Mouse (Mus musculus) heart, embryonic 13.5 days (tissue): Measurements from ENCODE around the gene Chek2. TPM values are rescaled to one million over a fixed set of nuclear protein-coding genes. Genes with fewer than 3 reads are reported as not detected.
"Not testable (repeated sequence)": the region's sequence is repeated elsewhere in the genome, so short reads cannot be mapped to it uniquely, and the experiment has no call there.

ENCODE experiments used
- ATAC-seq: fragments of 200-750 bp; cut with Nextera tagmentation; 2 replicates; pipeline ENCODE4 v1.8.0; 2017; ENCODE audit warnings: moderate TSS enrichment; ENCODE audit not compliant: insufficient number of reproducible peaks, low FRiP score, low TSS enrichment; ENCODE audit errors: extremely low read depth
- H3K27ac ChIP-seq: fragments of 300-500 bp; sonication (generic); replicated peaks from 2 replicates; pipeline ENCODE4 v1.5.1; 2015; ENCODE audit warnings: moderate library complexity, mild to moderate bottlenecking, inconsistent platforms
- H3K27me3 ChIP-seq: fragments of 300-500 bp; sonication (generic); replicated peaks from 2 replicates; pipeline ENCODE4 v1.6.1; 2015; ENCODE audit warnings: mild to moderate bottlenecking, inconsistent platforms
- H3K36me3 ChIP-seq: fragments of 300-500 bp; sonication (generic); 2 replicates; pipeline ENCODE4 v1.6.1; 2015; ENCODE audit warnings: mild to moderate bottlenecking, inconsistent platforms
- H3K4me1 ChIP-seq: fragments of 300-500 bp; sonication (generic); 2 replicates; pipeline ENCODE4 v1.6.1; 2015; ENCODE audit warnings: inconsistent platforms
- H3K4me2 ChIP-seq: fragments of 300-500 bp; sonication (generic); 2 replicates; pipeline ENCODE4 v1.6.1; 2015; ENCODE audit warnings: inconsistent platforms, mild to moderate bottlenecking, moderate library complexity
- H3K4me3 ChIP-seq: fragments of 300-500 bp; sonication (generic); 2 replicates; pipeline ENCODE4 v1.5.1; 2015; ENCODE audit warnings: moderate library complexity, mild to moderate bottlenecking, inconsistent platforms
- H3K9ac ChIP-seq: fragments of 300-500 bp; sonication (generic); 2 replicates; pipeline ENCODE4 v1.6.1; 2015; ENCODE audit warnings: inconsistent platforms, mild to moderate bottlenecking, moderate library complexity
- H3K9me3 ChIP-seq: fragments of 300-500 bp; sonication (generic); 2 replicates; pipeline ENCODE4 v1.6.1; 2016; ENCODE audit warnings: inconsistent platforms
- WGBS: fragments of 180-500 bp; shearing (Covaris S2); methylation state at CpG from one replicate; pipeline ENCODE4 v1.1.7; 2015; ENCODE audit warnings: mixed read lengths; 5-methylcytosine and 5-hydroxymethylcytosine counted together
- polyA plus RNA-seq: library from polyadenylated mRNA; unstranded; fragments of >200 nt; fragmentation: Nextera tagmentation; extraction: Ambion mirVana; gene quantifications from 2 replicates; pipeline ENCODE4 v1.2.1, GENCODE M21; 2015

Chek2 gene
- polyA plus RNA-seq, 1 experiment from 2014 or later, result 18.2 TPM

DNA sequence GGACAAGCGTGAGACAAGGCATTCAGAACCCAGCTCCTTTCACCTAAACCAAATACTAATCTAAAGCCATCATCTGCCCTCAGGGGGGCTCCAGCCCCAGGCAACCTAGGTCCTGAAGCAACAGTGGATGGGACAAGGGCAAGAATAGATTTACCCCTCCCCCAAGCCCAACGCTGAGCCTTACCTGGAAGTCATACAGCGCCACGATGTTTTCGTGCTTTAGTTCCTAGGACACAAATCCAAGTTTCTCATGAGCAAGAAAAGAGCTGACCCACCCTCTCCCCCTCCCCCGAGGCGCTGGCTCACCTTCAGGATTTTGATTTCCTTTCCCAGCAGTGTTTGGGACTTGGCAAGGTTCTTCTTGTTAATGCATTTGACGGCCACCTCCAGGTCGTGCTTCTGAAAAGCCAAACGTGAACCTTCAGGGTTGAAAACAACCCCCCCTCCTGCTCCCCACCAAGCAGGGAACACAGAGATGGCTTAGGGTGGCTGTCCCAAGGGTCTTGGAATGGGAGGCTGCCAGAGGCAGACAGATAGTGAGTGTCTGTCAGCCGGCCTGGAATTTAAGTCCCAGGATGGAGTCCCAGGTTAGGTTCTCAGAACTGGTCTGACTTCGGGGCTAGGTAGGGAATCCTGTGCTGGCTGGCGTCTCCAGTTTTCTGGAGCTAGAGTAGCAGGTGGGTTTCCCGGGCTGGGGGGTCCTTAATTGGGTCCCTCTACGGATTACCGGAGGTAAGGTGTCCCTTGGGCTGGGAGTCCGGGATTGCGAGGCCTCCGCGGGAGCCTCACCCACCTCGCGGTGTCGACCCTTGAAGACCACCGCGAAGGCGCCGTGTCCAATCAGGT lies 30.7 kb upstream of the Chek2 start:
- Histone ChIP-seq H3K9ac (peak overlapping the region; percentile 98), H3K27me3 (no peaks in the 10 kb centered on the region), H3K27ac (peak overlapping the region; percentile 88), H3K4me2 (peak overlapping the region; percentile 95), H3K4me1 (peaks cover 43% of the 10 kb centered on the region), H3K9me3 (no peaks in the 10 kb centered on the region), H3K36me3 (peaks cover 32% of the 10 kb centered on the region), H3K4me3 (peak overlapping the region; percentile 87)
- 2% methylated on average over 27 of the region's 27 CpGs for WGBS
- ATAC-seq, result no peak

DNA sequence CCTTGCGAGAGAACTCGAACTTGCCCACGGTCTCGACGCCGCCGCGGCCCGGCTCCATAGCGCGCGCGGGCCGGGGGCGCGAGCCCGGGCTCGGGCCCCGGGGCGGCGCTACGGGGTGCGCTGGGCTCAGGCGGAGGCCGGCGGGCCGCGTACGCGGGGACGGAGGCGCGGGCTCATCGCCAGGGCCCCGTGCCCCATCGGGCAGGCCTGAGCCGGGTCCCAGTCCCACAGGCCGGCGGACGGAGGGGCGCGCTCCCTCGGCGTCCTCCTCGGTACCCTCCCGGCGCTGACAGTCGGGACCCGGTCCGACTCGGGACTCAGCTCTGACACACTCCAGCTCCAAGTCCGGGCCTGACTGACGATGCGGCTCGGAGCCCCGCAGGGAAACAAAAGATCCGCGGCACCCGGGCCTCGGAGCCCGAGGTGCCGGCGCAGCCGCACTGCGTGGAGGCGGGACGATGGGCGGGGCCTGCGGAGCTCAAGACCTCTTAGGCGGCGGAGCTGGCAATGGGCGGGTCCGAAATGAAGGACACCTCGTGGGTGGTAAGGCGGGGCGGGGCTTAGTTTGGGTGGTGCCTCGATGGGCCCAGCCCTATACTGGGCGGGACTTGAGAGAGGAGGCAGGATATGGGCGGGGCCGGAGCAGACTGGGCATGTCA lies 30.0 kb upstream of the Chek2 start, which contains the start of gene Ulk1:
Ulk1 (minus strand) TSS at position 431 of the 659 bp plus-strand sequence.
- H3K9ac ChIP-seq, result peak within 1 kb of the TSS; percentile 98
- 0% methylated on average over 79 of the region's 80 CpGs for WGBS
- H3K27ac ChIP-seq, result peak within 1 kb of the TSS; percentile 88
- peaks cover 39% of the 10 kb centered on the region for H3K4me1 ChIP-seq
- H3K9me3 ChIP-seq, result no peaks in the 10 kb centered on the region
- H3K27me3 ChIP-seq, result no peaks in the 10 kb centered on the region
- H3K4me2 ChIP-seq, result peak within 1 kb of the TSS; percentile 95
- ATAC-seq, result peak; percentile 99
- H3K36me3 ChIP-seq, result peaks cover 27% of the 10 kb centered on the region
- H3K4me3 ChIP-seq, result peak within 1 kb of the TSS; percentile 87

DNA sequence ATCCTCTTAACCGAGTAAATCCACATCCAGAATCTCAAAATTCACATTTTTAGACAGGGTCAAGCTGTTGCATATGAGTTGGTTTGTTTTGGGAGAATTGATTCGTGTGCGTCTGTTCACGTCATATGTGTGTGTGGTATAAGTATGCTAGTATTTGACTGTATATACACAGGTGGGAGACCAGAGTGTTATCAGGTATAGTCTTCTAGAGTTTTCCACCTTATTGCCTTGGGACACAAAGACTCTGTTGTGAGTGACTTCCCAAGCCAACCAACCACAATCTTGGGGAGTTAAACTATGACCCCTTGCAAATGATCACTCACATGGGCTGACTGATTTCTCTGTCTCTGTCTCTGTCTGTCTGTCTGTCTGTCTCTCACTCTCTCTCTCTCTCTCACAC lies 15.4 kb upstream of the Chek2 start:
- no peaks in the 10 kb centered on the region for H3K4me1 ChIP-seq
- no peak overlapping the region for H3K4me3 ChIP-seq
- no peak overlapping the region for H3K4me2 ChIP-seq
- no peaks in the 10 kb centered on the region for H3K9me3 ChIP-seq
- no peak overlapping the region for H3K27ac ChIP-seq
- H3K9ac ChIP-seq, result no peak overlapping the region
- ATAC-seq, result no peak
- peaks cover 12% of the 10 kb centered on the region; the same call in 1 of the 2 replicates for H3K36me3 ChIP-seq
- no peaks in the 10 kb centered on the region for H3K27me3 ChIP-seq
- WGBS, result 82% methylated on average over 4 of the region's 4 CpGs

DNA sequence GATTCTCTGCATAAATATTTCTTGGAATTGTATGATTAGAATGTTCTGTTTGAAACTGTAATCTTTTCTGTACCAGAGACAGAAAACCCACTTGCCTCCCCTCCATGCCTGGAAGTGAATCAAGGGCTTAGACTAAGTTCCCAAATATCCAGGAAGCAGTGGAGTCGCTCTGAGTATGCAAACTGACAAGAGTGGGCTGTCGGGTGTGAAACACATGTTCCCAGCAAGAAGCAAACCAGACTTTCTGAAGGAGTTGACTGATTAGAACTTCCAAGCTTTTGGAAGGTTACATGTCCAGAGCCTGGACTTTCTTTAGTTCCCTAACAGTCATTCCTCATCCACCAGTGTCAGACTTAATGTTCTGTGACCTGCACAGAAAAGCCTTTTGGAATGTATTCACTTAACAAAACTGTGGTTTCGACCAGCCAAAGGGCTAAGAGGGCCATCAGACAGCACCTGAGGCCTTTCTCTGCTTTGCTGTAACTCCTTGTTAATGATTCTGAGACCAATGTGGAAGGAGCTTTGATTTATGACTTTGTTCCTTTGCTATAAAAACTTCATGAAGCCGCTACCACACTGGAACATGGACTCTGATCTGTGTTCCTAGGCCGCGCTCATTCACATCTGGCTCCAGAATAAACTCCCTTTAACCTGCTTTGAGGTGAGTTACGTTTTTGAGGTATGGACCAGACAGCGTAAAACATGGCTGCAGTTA lies 12.8 kb upstream of the Chek2 start:
- no peaks in the 10 kb centered on the region for H3K27me3 ChIP-seq
- peaks cover 23% of the 10 kb centered on the region for H3K36me3 ChIP-seq
- H3K4me3 ChIP-seq, result no peak overlapping the region
- no peak overlapping the region for H3K9ac ChIP-seq
- no peak for ATAC-seq
- 82% methylated on average over 8 of the region's 8 CpGs for WGBS
- no peaks in the 10 kb centered on the region for H3K4me1 ChIP-seq
- H3K9me3 ChIP-seq, result no peaks in the 10 kb centered on the region
- H3K27ac ChIP-seq, result no peak overlapping the region
- H3K4me2 ChIP-seq, result no peak overlapping the region

DNA sequence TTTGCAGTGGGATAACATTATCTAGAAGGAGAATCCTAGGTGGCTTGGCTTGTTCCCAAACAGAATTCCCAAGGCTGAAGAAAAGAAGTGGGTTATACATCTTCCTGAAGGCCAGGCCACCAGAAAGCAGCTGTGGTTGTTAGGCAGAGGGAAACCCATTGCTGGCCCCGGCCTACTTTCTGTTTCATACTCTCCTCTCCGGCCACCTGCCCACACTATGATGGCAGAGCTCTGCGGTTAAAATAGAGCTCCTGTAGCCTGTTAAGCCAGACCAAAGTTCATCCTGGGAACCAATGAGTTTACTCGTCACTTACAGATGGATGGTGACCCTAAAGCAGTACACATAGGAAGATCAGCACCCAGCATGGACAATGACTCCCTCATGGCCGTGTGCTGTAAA lies 12.2 kb upstream of the Chek2 start:
- Histone ChIP-seq H3K27me3 (no peaks in the 10 kb centered on the region), H3K4me3 (no peak overlapping the region), H3K27ac (no peak overlapping the region), H3K4me1 (no peaks in the 10 kb centered on the region), H3K36me3 (peaks cover 28% of the 10 kb centered on the region), H3K9me3 (no peaks in the 10 kb centered on the region), H3K9ac (no peak overlapping the region), H3K4me2 (no peak overlapping the region)
- WGBS, result 84% methylated on average over 5 of the region's 5 CpGs
- no peak for ATAC-seq

DNA sequence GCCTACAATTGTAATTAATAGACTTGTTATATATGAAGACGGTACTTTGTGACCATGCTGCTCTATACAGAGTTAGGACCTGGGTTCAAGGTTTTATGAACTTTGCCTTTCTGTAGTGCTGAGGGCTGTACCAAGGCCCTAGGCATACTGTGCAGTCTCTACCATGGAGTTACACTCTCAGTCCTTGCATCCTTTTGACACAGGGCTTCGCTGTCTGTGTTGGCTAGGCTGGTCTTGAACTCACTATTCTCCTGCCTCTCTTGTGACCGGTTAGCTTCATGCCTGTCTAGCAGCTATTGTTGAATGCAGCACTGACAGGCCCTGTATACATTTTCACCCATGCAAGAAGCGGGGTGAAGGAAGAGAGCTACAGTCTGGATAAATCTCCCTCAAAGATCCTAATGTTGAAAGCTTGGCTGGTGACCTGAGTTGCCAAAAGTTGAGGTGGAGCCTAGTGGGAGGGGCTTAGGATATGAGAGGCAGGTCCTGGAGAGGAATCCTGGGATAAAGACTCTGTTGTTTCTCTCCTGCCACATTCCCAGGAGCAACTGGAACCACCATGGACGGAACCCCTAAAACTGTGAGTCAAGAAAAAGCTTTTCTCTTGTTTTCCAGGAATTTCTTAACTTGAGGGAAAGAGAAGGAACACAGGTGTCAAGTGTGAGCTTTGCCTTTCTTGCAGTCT lies 8.6 kb upstream of the Chek2 start:
- Histone ChIP-seq H3K9ac (no peak overlapping the region), H3K27me3 (no peaks in the 10 kb centered on the region), H3K4me2 (no peak overlapping the region), H3K9me3 (no peaks in the 10 kb centered on the region), H3K4me1 (peaks cover 10% of the 10 kb centered on the region), H3K36me3 (peaks cover 36% of the 10 kb centered on the region), H3K4me3 (no peak overlapping the region), H3K27ac (no peak overlapping the region)
- WGBS, result 85% methylated on average over 5 of the region's 5 CpGs
- ATAC-seq, result no peak

DNA sequence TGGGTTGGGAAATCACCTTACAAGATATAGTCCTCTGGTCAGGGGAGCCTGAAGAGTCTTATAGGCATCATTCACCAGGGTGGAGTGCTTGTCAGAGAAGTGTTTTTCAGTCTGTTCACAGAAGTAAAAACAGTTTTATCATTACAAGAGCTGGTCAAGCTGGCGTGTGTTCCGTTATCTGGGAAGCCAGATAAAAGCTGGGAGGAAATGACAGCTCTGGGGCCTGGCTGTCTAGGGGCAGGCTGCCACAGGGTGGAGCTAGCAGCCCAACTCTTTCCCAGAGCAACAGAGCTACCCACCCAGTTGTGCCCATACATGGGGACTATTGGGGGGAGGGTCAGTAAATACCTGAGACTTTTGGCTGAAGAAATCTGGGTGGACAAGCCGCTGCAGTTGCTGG lies 3.8 kb upstream of the Chek2 start:
- ATAC-seq, result 0 out of 2 replicates have a peak, but pooled peaks have one; percentile 5
- Histone ChIP-seq H3K4me1 (peaks cover 32% of the 10 kb centered on the region), H3K36me3 (peaks cover 21% of the 10 kb centered on the region), H3K9ac (peak overlapping the region; percentile 62; the same call in 1 of the 2 replicates), H3K4me2 (peak overlapping the region; percentile 60), H3K27ac (peak overlapping the region; percentile 57), H3K27me3 (no peaks in the 10 kb centered on the region), H3K9me3 (no peaks in the 10 kb centered on the region), H3K4me3 (peak overlapping the region; percentile 35)
- 3% methylated on average over 3 of the region's 3 CpGs for WGBS

DNA sequence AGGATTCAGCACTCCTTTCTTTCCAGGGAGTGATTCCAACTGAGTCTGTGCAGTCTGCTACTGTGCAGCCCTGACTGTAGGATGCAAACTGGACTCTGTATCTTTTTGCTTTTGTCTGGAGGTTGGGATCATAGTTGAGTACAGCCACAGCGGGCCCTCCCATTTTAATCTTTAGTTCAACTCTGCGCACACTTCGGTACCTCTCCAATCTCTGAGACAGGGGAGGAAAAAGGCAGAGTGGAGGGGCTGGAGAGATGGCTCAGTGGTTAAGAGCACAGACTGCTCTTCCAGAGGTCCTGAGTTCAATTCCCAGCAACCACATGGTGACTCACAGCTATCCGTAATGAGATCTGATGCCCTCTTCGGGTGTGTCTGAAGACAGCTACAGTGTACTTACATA lies 1.8 kb upstream of the Chek2 start:
- not testable (repeated sequence) for ATAC-seq, H3K9me3 ChIP-seq, H3K27me3 ChIP-seq
- peaks cover 26% of the 10 kb centered on the region for H3K36me3 ChIP-seq
- peak overlapping the region; percentile 87 for H3K4me3 ChIP-seq
- peaks cover 37% of the 10 kb centered on the region for H3K4me1 ChIP-seq
- 76% methylated on average over 5 of the region's 5 CpGs for WGBS
- H3K9ac ChIP-seq, result 0 out of 2 replicates have a peak overlapping the region, but pooled peaks have one; percentile 33
- H3K4me2 ChIP-seq, result peak overlapping the region; percentile 84
- H3K27ac ChIP-seq, result peak overlapping the region; percentile 92; the same call in 1 of the 2 replicates

DNA sequence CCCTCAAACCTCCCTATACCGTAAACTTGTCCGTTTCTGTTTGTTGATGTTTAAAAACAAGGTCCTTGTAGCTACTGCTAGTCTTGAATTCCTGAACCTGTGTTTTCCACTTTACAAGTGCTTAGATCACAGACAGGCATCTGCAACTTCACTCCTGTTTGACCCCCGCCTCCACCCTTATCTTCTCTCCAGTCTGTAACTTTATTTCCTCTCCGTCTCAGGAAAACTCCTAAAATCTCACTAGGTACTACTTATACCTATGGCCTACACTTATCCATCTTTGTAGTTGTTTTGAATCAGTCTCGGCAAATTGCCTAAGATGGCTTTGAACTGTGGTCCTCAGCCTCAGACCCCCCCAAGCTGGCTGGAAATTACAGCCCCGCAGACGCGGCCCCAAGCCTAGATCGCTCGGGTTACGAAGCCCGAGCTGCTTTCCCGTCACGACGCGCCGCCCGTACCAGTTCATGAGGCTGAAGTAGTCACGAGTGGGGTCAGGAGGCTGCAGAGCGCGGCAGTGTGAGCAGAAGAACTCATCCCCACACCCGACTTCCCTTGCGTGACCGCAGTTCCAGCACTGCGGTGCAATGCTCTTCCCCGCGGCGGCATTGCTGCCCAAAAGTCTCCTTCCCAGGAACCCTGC lies 621 bp upstream of the Chek2 start:
- WGBS, result 4% methylated on average over 28 of the region's 28 CpGs
- H3K4me2 ChIP-seq, result peak overlapping the region; percentile 84
- peak; percentile 44; the same call in 1 of the 2 replicates for ATAC-seq

DNA sequence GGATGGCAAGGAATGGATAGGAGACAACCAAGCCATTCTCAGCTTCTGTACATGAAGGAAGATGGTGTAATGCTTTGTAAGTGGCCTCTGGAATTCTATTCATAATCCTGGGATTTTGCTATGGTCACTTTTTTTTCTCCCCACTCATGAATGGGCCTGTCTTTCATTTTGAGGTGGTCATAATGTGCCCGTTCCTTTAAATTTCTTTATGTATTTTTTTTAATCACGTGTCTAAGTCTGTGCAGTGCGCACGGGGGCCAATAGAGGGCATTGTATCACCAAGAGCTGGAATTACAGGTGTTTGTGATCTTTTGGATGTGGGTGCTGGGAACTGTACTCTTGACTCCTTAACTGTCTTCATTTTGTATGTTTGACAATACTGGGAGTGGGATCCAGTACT lies 686 bp downstream of the Chek2 start:
- H3K4me3 ChIP-seq, result peak overlapping the region; percentile 87
- no peaks in the 10 kb centered on the region for H3K27me3 ChIP-seq
- peak overlapping the region; percentile 75 for H3K4me2 ChIP-seq
- no peaks in the 10 kb centered on the region for H3K9me3 ChIP-seq
- peak overlapping the region; percentile 83 for H3K9ac ChIP-seq
- peak overlapping the region; percentile 77 for H3K27ac ChIP-seq
- ATAC-seq, result no peak
- WGBS, result 6% methylated on average over 4 of the region's 4 CpGs
- peaks cover 43% of the 10 kb centered on the region for H3K36me3 ChIP-seq
- H3K4me1 ChIP-seq, result peaks cover 34% of the 10 kb centered on the region

More for the DNA sequence above, 621 bp upstream of the Chek2 start:
- H3K4me1 ChIP-seq, result peaks cover 37% of the 10 kb centered on the region
- H3K9ac ChIP-seq, result peak overlapping the region; percentile 91
- peak overlapping the region; percentile 87 for H3K4me3 ChIP-seq
- no peaks in the 10 kb centered on the region for H3K9me3 ChIP-seq
- peak overlapping the region; percentile 92 for H3K27ac ChIP-seq
- H3K36me3 ChIP-seq, result peaks cover 30% of the 10 kb centered on the region
- no peaks in the 10 kb centered on the region for H3K27me3 ChIP-seq
